Mouse (Mus musculus) midbrain, embryonic 10.5 days (tissue): ENCODE results near the gene Zcchc7. TPM values are rescaled to one million over a fixed set of nuclear protein-coding genes. Genes with fewer than 3 reads are reported as not detected.

Experiments used
- DNase-seq: peaks from one replicate; pipeline ENCODE4 v3.0.0-alpha.2; 2017; ENCODE audit warnings: low spot score
- H3K27ac ChIP-seq: fragments of 300-500 bp; sonication (generic); replicated peaks from 2 replicates; pipeline ENCODE4 v1.5.1; 2016; ENCODE audit warnings: mild to moderate bottlenecking
- H3K27me3 ChIP-seq: fragments of 300-500 bp; sonication (generic); 2 replicates; pipeline ENCODE4 v1.6.1; 2016; ENCODE audit warnings: low read depth, mild to moderate bottlenecking; ENCODE audit not compliant: poor library complexity, severe bottlenecking
- H3K36me3 ChIP-seq: fragments of 300-500 bp; sonication (generic); 2 replicates; pipeline ENCODE4 v1.6.1; 2016; ENCODE audit warnings: mild to moderate bottlenecking, moderate library complexity
- H3K4me1 ChIP-seq: fragments of 300-500 bp; sonication (generic); 2 replicates; pipeline ENCODE4 v1.6.1; 2016
- H3K4me3 ChIP-seq: fragments of 300-500 bp; sonication (generic); 2 replicates; pipeline ENCODE4 v1.5.1; 2016; ENCODE audit warnings: mild to moderate bottlenecking, moderate library complexity
- H3K9me3 ChIP-seq: fragments of 300-500 bp; sonication (generic); replicated peaks from 2 replicates; pipeline ENCODE4 v1.6.1; 2016; ENCODE audit warnings: mild to moderate bottlenecking
- WGBS: fragments of 180-500 bp; shearing (Covaris S2); methylation state at CpG from one replicate; pipeline ENCODE4 v1.1.7; 2016; 5-methylcytosine and 5-hydroxymethylcytosine counted together
- polyA plus RNA-seq: library from polyadenylated mRNA; unstranded; fragments of >200 nt; fragmentation: Nextera tagmentation; extraction: Ambion mirVana; gene quantifications from 2 replicates; pipeline ENCODE4 v1.2.1, GENCODE M21; 2016

Zcchc7 gene
- polyA plus RNA-seq, 1 experiment from 2014 or later, result 22.4 TPM

DNA sequence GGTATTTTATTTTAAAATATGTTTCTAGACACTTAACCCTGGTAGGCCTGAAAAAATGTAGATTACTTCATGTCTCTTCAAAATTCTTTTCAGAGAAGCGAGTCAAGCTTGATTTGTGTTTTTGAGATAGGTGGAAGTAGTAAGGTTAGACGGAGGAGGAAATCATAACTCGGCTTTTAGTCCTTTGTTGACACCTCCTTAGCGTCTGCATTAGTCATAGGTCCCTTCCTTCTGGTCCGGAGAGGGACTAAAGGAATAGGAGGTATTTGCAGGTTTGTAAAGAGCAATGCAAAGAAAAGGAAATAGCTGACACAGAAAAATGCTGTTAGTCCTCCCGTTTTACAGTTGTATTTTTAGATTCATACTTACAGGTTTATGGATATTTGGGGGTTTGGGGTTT lies 135.7 kb downstream of the Zcchc7 start:
- no peak overlapping the region for H3K27ac ChIP-seq
- H3K4me3 ChIP-seq, result no peak overlapping the region
- peaks cover 17% of the 10 kb centered on the region for H3K36me3 ChIP-seq
- no peaks in the 10 kb centered on the region for H3K4me1 ChIP-seq
- no peak for DNase-seq
- H3K9me3 ChIP-seq, result no peaks in the 10 kb centered on the region
- 91% methylated on average over 6 of the region's 6 CpGs for WGBS
- no peaks in the 10 kb centered on the region for H3K27me3 ChIP-seq

GRCm38 (mm10) chr4:44905651-44906271 lies 150.1 kb downstream of the Zcchc7 start:
- 10% methylated on average over 11 of the region's 11 CpGs for WGBS
- peaks cover 39% of the 10 kb centered on the region for H3K4me1 ChIP-seq
- H3K4me3 ChIP-seq, result peak overlapping the region; percentile 18
- H3K27me3 ChIP-seq, result peaks cover 32% of the 10 kb centered on the region
- H3K27ac ChIP-seq, result peak overlapping the region; percentile 39; the same call in 1 of the 2 replicates
- no peaks in the 10 kb centered on the region for H3K36me3 ChIP-seq
- peak; percentile 66 for DNase-seq
- H3K9me3 ChIP-seq, result no peaks in the 10 kb centered on the region

DNA sequence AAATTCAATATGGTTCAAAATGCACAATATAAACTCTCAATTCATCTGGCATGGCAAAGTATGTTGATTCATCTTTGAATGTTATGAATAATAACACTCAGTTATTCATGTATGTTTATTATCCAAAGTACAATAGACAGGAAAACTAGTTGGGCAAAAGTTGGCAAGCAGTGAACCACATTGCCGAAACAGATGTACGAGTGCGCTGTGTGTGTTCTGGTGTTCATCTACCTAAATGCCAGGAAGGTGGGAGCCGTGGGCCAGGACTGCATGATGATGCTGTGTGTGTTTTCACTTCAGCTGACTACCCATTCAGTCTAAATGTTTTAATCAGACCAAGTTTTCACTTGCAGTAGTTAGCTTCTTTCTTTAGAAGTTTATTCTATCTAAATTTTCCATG lies 150.7 kb downstream of the Zcchc7 start:
- 67% methylated on average over 4 of the region's 4 CpGs for WGBS
- Histone ChIP-seq H3K27ac (peak overlapping the region; percentile 39; the same call in 1 of the 2 replicates), H3K27me3 (peaks cover 32% of the 10 kb centered on the region), H3K4me3 (no peak overlapping the region), H3K9me3 (no peaks in the 10 kb centered on the region), H3K36me3 (no peaks in the 10 kb centered on the region), H3K4me1 (peaks cover 39% of the 10 kb centered on the region)
- DNase-seq, result no peak

- WGBS, result 46% methylated on average over 2 of the region's 2 CpGs
- Histone ChIP-seq H3K27me3 (peaks cover 25% of the 10 kb centered on the region), H3K4me3 (no peak overlapping the region), H3K9me3 (no peaks in the 10 kb centered on the region), H3K4me1 (peaks cover 31% of the 10 kb centered on the region), H3K27ac (no peak overlapping the region), H3K36me3 (no peaks in the 10 kb centered on the region)
- DNase-seq, result no peak
Measured at GRCm38 (mm10) chr4:44910065-44910464, 154.4 kb downstream of the Zcchc7 start.

- Histone ChIP-seq H3K4me3 (no peak overlapping the region), H3K9me3 (no peaks in the 10 kb centered on the region), H3K4me1 (peaks cover 23% of the 10 kb centered on the region), H3K27ac (no peak overlapping the region), H3K27me3 (peaks cover 25% of the 10 kb centered on the region), H3K36me3 (no peaks in the 10 kb centered on the region)
- 77% methylated on average over 2 of the region's 2 CpGs for WGBS
- no peak for DNase-seq
Measured at GRCm38 (mm10) chr4:44910857-44911256, 155.2 kb downstream of the Zcchc7 start.

DNA sequence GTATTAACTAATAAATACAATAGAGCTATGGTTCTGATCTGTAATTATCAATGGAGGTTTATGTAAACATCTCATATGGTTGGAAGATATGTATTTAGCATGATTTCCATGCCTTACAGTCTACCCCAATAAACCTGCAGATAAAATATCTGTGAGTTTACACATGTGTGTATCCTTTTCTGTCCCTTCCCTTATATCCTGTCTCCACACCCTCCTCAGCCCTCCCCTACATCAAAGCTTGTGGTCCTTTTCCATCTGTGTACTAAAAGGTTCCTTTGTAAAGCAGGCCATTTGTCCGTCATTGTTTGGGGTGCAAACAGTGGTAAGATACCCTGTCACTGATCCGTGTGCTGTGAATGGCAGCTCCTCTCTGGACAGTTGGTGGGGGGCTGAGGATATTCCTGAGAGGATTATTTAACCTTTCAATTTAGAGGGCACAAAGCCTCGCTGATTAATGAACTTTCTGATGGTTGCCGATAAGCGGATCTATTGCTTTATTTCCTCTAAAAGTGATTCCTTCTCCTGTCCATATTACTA lies 161.7 kb downstream of the Zcchc7 start:
- no peak for DNase-seq
- 32% methylated on average over 5 of the region's 5 CpGs for WGBS
- H3K36me3 ChIP-seq, result peaks cover 13% of the 10 kb centered on the region

GRCm38 (mm10) chr4:44917907-44918306 lies 162.2 kb downstream of the Zcchc7 start:
- H3K27me3 ChIP-seq, result no peaks in the 10 kb centered on the region
- peaks cover 13% of the 10 kb centered on the region for H3K36me3 ChIP-seq
- no peak for DNase-seq
- H3K9me3 ChIP-seq, result no peaks in the 10 kb centered on the region
- 35% methylated on average over 3 of the region's 3 CpGs for WGBS
- H3K4me3 ChIP-seq, result no peak overlapping the region
- peaks cover 23% of the 10 kb centered on the region for H3K4me1 ChIP-seq
- H3K27ac ChIP-seq, result no peak overlapping the region

More for the DNA sequence above, 161.7 kb downstream of the Zcchc7 start:
- Histone ChIP-seq H3K4me1 (peaks cover 23% of the 10 kb centered on the region), H3K27me3 (no peaks in the 10 kb centered on the region), H3K4me3 (no peak overlapping the region), H3K9me3 (no peaks in the 10 kb centered on the region), H3K27ac (no peak overlapping the region)

DNA sequence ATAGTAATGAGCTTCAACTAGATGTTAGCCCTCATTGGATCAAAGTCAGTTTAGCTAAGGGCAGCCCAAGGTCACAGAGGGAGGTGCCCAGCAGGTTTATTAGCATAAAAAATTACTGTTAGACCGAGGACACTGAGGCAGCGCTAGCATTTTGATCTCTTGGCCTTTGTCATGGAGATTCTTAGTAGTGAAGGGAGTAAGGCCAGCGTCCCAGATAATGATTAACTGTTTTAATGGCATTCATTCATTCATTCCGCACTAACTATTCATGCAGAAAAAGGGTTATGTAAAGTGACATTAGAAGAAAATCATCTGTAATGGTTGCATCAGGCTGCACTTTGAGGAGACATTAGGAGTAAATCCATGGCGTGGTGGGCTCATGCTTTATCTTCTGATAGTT lies 165.2 kb downstream of the Zcchc7 start:
- H3K4me1 ChIP-seq, result peaks cover 23% of the 10 kb centered on the region
- WGBS, result 78% methylated on average over 5 of the region's 5 CpGs
- H3K27me3 ChIP-seq, result no peaks in the 10 kb centered on the region
- H3K27ac ChIP-seq, result no peak overlapping the region
- H3K9me3 ChIP-seq, result no peaks in the 10 kb centered on the region
- no peak for DNase-seq
- H3K4me3 ChIP-seq, result no peak overlapping the region
- H3K36me3 ChIP-seq, result peaks cover 13% of the 10 kb centered on the region

DNA sequence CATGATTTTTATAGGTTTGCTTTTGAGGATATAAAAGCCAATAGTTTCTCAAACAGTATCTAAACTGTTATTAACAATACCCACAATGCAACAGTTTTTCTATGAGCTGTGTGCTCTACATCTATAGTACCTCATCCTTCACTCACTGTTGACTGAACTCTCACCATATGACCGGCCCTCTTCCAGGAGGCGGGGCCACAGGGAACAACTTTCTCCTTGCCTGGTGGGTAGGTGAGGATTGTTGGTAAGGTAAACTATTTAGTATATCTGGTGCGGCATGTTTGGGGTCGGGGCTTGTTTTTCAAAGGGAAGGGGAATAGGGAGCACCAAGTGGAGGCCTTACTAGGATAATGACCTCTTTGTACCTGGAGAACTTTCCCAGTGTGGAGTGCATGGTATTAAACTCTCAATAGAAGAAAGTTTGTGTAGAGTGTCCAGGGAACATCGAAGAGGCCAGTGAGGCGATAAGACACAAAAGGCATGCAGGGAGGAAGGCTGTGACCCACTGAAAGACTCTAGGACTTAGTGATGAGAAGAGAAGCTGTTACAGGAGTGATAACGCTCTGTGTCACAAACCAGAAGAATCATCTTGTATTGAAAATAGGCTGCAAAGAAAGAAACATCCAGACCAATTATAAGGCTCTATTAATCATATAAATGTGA lies 166.9 kb downstream of the Zcchc7 start:
- DNase-seq, result no peak
- H3K9me3 ChIP-seq, result no peaks in the 10 kb centered on the region
- H3K27ac ChIP-seq, result no peak overlapping the region
- H3K4me3 ChIP-seq, result no peak overlapping the region
- H3K27me3 ChIP-seq, result no peaks in the 10 kb centered on the region
- 90% methylated on average over 7 of the region's 7 CpGs for WGBS
- peaks cover 13% of the 10 kb centered on the region for H3K4me1 ChIP-seq
- H3K36me3 ChIP-seq, result peaks cover 24% of the 10 kb centered on the region

GRCm38 (mm10) chr4:44923129-44923481 lies 167.4 kb downstream of the Zcchc7 start:
- Histone ChIP-seq H3K9me3 (no peaks in the 10 kb centered on the region), H3K4me1 (peaks cover 8% of the 10 kb centered on the region), H3K4me3 (no peak overlapping the region), H3K27ac (no peak overlapping the region), H3K36me3 (peaks cover 25% of the 10 kb centered on the region), H3K27me3 (no peaks in the 10 kb centered on the region)
- 94% methylated on average over 5 of the region's 5 CpGs for WGBS
- no peak for DNase-seq

DNA sequence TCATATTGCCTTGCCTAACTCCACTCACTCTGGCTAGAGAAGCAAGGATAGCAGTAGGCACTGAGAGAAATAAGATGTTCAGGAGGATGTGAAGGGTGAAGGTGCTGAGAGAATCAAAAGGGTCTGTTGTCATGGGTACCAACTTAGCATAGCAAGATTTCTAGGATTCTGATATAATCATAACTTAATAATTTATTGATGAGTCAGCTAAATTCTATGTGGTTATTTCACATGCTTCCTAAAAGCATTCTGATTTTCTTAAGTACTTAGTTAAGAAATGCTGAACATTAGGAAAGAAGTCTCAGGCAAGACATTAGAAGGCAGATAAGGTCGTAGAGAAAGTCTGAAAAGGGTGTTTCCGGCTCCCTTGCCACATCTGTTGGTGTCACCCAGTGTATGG lies 172.3 kb downstream of the Zcchc7 start:
- H3K27ac ChIP-seq, result no peak overlapping the region
- H3K4me3 ChIP-seq, result no peak overlapping the region
- no peak for DNase-seq
- H3K27me3 ChIP-seq, result no peaks in the 10 kb centered on the region
- peaks cover 52% of the 10 kb centered on the region for H3K36me3 ChIP-seq
- H3K4me1 ChIP-seq, result no peaks in the 10 kb centered on the region
- H3K9me3 ChIP-seq, result no peaks in the 10 kb centered on the region
- 89% methylated on average over 2 of the region's 2 CpGs for WGBS

DNA sequence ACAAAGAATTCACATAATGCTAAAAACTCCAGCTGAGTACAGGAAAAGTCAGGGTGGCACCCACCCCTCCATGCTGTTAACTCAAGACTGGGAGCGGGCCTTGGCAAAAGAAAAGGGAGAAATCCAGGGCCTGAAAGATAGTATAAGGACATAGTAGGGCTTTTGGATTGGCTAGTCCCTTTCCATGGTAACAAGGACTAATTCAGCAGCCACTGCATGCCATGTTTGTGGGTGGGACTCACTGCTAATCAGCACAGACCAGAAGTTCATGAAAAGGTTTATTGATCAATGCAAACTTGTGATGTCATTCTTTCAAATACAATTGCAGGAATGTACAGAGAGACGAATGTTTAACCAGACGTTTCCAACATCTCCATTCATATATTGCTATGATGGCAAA lies 173.1 kb downstream of the Zcchc7 start:
- Histone ChIP-seq H3K27ac (no peak overlapping the region), H3K36me3 (peaks cover 60% of the 10 kb centered on the region), H3K9me3 (no peaks in the 10 kb centered on the region), H3K27me3 (no peaks in the 10 kb centered on the region), H3K4me1 (no peaks in the 10 kb centered on the region), H3K4me3 (no peak overlapping the region)
- no peak for DNase-seq
- 90% methylated on average over 3 of the region's 3 CpGs for WGBS

- Histone ChIP-seq H3K4me3 (no peak overlapping the region), H3K27ac (no peak overlapping the region), H3K9me3 (no peaks in the 10 kb centered on the region), H3K27me3 (no peaks in the 10 kb centered on the region), H3K4me1 (no peaks in the 10 kb centered on the region), H3K36me3 (peaks cover 63% of the 10 kb centered on the region)
- 93% methylated on average over 7 of the region's 7 CpGs for WGBS
- no peak for DNase-seq
Measured at GRCm38 (mm10) chr4:44930406-44930805, 174.7 kb downstream of the Zcchc7 start.
